Mouse (Mus musculus): ENCODE measurements around the gene Mlec.

Mlec gene

DNA sequence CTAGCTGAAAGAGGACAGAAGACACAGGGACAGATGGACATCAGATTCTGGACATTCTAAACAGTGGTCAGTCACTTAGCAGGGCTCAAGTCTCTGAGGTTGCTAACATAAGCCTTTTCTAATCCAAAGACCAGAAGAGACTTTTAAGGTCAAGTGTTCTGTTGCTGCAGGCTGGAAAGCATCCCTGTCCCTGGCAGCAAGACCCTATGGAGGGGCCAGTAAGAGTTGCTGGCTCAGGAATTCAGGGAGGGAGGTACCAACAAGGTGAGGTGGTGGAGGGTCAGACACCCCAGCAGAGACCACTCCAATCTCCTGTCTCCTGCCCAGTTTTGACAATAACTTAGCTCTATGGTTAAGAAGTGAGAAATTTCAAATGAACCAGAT is 11.2 kb downstream of the Mlec start:
- no peak for TF ChIP-seq GATA4 (IDR thresholded peaks at IDR 0.05; ENCODE audit: insufficient replicate concordance, low read length)

DNA sequence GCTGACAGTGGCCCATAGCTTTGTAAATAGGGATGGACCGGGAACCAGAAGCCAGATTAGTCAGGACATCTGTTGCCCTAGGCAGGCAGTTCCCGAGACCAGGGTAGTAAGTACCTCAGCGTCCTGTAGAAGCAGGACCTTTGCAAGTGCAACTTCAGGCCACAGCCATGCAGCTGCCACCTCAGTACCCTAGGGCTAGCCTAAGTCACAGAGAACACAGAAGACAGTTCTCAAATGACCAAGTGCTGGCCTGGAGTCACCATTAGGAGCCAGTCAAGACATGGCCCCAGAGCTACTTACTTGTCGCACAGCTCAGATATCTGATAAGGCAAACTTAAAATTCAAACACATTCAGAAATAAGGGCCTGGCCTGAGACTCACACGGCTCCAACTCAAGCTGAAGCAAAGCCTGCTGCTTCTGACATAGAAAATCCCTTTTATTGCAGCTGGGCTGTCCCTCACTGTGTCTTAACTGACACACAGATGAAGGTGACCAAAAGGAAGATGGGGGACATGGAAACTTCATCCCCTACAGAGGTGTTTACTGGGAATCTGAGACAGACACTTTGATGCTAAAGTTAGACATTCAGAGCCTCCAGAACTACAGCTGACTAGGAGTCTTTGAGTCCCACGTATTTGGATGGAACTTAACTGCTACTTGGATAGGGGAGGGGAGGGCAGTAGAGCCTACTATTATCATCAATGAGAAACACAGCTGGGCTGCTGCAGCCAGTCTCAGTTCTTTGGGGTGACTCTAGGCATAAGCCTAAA is 11.8 kb downstream of the Mlec start:
- TF ChIP-seq GATA4 (IDR thresholded peaks at IDR 0.05; ENCODE audit: insufficient replicate concordance, low read length), result no peak

DNA sequence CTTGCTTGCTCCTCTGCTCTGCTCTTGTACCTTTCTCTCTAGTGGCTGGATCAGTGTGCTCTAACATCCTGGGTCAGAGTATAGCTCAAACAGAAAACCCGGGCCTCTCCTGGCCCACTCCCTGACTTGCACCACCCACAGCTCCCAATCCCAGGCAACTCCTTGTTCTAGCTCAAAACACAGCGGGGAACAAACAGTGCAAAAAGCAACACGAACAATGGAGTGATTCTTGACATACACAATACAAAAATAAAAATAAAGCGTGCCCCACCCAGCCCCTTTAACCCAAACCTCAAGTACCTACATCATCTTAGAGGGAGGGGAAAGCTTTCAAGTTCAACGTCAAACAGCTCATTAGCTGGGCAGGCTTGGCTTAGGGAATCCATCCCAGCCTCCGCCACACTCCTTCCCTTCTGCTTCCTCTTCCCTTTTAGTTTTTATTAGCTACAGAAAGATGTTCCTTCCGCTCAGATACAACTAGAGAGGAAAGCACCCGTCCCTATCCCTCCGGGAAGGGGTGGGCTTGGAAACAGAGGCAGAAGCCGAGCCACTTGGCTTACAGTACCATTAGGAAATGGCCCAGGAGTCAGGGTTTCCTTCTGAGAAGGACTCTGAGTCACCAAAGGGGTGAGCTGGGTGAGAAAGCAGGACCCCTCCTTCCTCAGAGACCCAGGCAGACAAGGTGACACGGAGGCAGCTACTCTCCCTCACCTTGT is 12.6 kb downstream of the Mlec start:
- no peak for TF ChIP-seq GATA4 (IDR thresholded peaks at IDR 0.05; ENCODE audit: insufficient replicate concordance, low read length)

DNA sequence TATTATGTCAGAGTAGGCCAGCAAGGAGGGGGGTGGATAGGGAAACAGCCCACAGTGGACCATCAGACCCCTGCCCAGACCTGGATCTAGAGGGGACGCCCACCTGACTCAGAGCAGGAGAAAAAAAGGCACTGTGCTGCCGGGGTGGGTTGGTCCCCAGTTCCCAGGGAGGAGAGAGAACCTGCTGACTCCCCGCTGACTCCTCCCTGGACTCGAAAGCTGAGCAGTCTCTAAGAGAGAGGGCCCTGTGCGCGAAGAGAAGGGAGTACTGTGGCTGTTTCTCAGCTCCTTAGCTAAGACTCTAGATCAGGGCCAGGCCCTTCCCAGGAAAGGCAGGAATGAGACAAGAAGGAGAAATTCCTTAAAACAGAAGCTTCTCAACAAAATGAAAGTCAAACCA is 13.5 kb downstream of the Mlec start:
- no peak for TF ChIP-seq GATA4 (IDR thresholded peaks at IDR 0.05; ENCODE audit: insufficient replicate concordance, low read length)

DNA sequence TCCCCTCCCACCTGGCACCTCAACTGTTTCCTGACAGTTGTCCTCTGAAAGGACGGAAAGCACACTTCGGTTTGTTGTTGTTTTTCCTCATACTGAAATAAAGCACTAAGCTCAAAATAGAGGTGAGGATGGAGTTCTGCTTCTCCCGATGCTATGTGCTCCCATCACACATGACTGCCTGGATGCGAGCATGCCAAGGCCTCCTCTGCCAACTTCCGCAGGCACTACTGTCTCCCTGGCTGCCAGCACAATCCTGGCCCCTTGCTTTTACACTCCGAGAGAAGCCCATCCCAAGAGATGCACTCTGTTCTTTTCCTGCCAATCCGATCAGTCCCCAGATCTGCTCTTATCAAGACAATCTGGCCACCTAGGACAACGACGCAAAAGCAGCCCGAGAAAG is 14.4 kb downstream of the Mlec start:
- no peak for TF ChIP-seq GATA4 (IDR thresholded peaks at IDR 0.05; ENCODE audit: insufficient replicate concordance, low read length)

DNA sequence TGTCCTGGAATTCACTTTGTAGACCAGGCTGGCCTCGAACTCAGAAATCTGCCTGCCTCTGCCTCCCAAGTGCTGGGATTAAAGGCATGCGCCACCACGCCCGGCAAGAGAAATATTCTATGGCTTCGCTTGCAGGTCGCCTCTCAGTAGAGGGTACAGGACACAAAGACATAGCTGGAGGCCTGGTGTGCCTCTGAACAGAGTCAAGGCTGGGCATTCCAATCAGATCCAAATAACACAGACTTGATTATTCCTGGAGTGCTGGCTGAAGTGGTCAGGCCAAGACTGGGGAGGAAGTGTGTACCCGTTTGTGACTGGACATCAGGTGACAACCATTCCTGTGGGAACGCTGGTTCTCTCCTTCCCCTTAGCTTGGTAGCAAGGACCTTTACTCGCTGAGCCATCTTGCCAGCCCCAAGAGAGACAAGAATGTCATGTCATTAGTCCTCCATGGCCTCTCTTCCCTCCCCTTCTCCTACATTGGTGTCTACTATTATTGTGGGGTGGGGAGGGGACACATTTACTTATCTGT is 15.7 kb downstream of the Mlec start:
- no peak for TF ChIP-seq GATA4 (IDR thresholded peaks at IDR 0.05; ENCODE audit: insufficient replicate concordance, low read length)

DNA sequence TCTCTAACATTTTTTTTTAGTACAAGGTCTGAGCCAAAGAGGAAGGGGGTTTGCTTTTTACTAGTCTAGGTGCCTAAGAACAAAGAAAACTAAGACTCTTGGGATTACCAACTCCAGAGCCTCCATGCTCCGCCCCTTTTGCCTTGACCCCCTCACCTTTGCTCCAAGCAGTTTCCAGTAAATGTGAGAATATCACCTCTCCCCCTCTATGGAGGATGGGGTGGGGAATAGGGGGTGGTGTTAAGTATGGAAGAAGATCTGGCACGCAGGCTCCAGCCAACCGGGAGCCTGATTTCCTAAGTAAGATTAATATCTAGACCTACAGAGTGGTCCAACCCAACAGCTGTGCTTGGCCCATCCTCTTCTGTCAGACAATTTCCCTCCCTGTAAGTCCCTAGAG is 17.3 kb downstream of the Mlec start:
- TF ChIP-seq GATA4 (IDR thresholded peaks at IDR 0.05; ENCODE audit: insufficient replicate concordance, low read length), result no peak

DNA sequence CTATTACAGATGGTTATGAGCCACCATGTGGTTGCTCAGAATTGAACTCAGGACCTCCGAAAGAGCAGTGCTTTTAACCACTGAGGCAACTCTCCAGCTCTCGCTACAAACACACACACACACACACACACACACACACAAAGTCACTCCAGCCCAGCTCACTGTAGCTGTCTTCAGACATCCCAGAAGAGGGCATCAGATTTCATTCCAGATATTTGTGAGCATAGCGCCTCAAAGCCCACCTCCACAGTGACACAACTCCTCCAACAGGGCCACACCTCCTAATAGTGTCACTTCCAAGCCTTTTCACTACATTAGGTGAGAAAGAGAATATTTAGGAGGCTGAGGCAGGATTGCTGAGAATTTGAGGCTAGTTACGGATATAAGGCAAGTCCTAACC is 18.9 kb downstream of the Mlec start:
- TF ChIP-seq GATA4 (IDR thresholded peaks at IDR 0.05; ENCODE audit: insufficient replicate concordance, low read length), result no peak

DNA sequence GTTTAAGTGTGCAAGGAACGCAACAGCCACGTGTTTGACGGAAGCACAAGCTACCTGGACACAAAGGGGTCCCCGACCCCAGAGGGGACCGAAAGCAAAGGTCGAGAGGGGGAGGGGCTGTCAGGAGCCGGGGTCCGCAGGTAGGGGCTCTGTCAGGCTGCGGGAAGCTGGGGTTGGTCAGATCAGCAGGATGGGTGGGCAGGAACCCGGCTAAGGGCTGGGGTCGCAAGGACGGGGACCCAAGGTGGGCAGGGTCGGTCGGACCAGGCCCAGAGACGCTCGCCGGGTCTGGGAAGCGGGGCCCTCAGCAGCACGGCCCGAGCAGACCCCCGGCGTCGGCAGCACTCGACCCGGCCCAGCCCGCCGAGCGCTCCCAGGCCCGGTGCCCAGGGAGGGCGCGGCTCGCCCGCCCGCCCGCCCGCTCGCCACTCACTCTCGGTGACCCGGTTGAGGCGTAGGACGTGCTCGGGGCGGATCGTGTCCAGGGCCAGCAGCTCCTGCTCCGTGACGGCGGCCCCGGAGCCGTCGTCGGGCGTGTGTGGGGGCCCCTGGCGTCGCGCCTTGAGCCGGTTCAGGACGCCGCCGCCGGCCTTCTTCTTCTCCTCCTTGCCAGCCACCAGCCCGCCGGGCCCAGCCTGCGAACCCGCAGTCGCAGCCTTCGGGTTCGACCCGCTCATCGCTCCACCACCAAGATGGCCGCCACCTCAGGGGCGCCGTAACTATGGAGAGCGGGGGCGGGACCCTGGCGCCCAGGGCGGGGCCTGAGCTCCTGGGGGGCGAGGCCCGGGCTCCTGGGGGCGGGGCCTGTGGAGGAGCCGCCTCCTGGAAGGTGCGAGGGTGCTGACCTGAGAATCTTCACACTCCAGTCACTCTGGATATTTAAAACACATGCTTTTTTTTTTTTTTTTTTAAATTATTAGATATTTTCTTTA is 23.5 kb downstream of the Mlec start, which contains the start of gene Unc119b:
Gene Unc119b (minus strand): TSS at position 742 of the 932 bp plus-strand sequence.
- no peak for TF ChIP-seq GATA4 (IDR thresholded peaks at IDR 0.05; ENCODE audit: insufficient replicate concordance, low read length)

DNA sequence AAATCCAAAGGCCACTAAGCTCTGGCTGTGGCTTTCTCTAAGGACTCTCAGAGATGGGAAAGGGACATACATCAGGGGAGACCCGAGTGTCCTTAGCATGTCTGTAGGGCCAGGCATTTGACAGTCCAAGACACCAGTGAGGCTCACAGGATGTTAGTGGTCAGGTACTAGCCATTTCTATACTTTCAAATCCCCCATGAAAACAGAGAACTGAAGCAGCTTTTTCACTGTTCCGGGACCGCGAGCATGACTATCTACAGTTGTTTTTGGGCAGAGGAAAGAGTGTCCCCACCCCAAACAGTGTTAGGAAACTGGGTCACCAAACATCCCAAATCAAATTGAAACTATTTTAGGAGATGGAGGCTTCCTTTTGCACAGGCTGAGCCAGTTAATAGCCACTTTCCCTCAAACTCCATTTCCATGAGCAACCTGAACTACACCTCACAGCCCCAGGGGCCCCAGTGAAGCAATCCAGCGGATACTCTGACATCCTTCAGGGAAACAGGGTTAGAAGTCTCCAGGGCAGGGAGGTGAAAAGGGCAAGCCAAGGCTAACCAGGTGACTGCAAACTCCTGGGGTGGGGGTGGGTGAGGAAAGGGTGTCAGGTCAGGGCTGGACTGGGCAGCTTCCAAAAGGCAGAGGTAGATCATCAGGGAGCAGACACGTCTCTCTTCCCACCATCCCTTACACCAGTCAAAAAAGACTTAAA is 24.5 kb downstream of the Mlec start:
- no peak for TF ChIP-seq GATA4 (IDR thresholded peaks at IDR 0.05; ENCODE audit: insufficient replicate concordance, low read length)

DNA sequence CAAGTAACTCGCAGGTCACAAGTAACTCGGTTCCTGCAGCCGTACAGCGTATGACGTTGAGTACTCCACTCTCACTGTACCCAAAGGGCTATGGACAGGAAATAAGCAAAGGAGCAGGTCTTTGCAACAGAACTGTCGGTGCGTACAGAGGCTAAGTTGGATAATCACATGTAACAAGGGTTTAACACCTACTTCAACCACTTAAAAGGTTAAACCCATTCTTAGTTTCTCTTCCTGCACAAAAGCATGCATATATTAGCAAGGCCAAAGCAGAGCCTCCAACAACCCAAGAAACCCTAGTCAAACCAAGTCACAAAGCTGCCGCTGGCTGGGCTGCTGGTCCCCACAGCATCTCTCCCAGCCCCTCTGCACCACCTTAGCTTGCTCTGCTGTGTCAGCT is 25.5 kb downstream of the Mlec start:
- TF ChIP-seq GATA4 (IDR thresholded peaks at IDR 0.05; ENCODE audit: insufficient replicate concordance, low read length), result no peak

DNA sequence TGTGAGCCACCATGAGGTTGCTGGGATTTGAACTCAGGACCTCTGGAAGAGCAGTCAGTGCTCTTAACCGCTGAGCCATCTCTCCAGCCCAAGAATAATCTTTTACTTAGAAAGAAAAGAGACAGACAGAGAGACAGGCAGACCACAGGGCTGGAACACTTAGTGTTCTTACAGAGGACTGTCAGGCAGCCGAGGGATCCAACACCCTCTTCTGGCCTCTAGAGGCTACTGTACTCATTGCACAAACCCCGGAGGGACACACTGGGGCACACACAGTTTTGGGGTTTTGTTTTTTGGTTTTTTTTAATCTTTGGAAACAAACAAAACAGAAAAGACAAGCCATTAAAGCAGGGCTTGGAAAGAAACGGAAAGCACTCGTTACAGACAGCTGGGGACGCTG is 28.7 kb downstream of the Mlec start:
- no peak for TF ChIP-seq GATA4 (IDR thresholded peaks at IDR 0.05; ENCODE audit: insufficient replicate concordance, low read length)

DNA sequence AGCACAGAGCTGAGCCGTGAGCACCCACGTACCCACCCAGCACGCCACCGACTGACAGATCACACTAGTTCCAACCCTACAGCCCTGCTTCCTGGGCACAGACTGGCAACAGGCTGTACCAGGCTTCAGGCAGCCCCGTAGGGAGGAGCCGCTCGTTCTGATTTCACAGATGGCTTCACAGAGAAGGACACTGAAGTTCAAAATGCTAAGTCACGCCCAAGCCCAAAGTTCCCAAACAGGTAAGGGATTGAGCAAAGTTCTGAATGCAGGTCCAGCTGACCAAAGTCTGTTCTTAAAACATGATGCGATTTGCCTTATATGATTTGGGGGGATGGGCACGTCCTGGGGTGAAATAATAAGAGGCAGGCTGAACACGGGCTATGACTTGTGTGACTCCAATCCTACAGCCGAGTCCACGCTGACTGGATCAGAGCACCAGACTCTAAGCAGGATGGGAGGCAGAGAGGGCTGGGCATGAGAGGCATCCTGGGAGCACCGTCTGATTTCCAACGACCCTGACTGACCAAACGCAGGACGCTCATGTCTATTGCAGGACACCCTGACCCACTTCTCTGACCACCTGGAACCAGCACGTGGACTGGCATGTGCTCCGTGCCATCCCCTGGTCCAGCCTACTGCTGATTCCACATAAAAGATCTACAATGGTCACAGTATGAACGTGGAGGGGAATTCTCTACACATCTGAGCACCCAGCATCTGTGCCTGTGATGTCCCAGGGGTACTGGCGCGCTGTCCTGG is 30.4 kb downstream of the Mlec start:
- TF ChIP-seq GATA4 (IDR thresholded peaks at IDR 0.05; ENCODE audit: insufficient replicate concordance, low read length), result no peak

Measured in liver, adult (tissue).